Mouse (Mus musculus) heart, adult 2 months (tissue): ENCODE results near the gene Gstm5.
A peak's percentile ranks its signal among the peaks of the same experiment; 100 is the strongest.

Experiments used
- CTCF ChIP-seq: fragments of 200-600 bp; IDR thresholded peaks from 2 replicates; pipeline ENCODE4 v1.8.1; 2022; ENCODE audit warnings: antibody characterized with exemption, mild to moderate bottlenecking, moderate library complexity
- POLR2A ChIP-seq: fragments of 200-500 bp; IDR thresholded peaks from 2 replicates; pipeline ENCODE4 v1.6.1; 2011; ENCODE audit warnings: mild to moderate bottlenecking, low read depth, low read length, control low read depth; ENCODE audit not compliant: insufficient read depth

DNA sequence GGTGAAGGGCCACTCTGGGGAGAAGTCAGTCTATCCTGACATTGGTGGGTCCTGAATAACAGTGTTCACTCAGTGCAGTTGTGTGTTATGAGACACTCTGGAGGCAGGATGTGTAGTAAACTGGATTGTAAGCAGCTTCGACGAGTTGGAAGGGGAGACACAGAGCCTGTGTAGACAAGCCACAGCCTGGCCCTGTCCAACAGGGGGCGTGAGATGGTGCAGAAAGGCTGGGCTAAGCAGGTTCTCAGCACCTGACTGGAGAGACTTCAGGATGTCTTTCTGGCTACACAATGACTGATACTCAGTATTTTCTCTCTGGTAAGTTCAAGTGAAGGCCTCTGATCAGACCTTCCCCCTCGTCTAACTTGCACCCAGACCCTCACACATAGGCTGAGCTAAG, 50.1 kb downstream of the Gstm5 start:
- TF ChIP-seq CTCF (peak; percentile 29), POLR2A (no peak)
